Mouse (Mus musculus): Measurements from ENCODE around the gene Mfsd5. TPM values are rescaled to one million over a fixed set of nuclear protein-coding genes. Genes with fewer than 3 reads are reported as not detected.

The Mfsd5 gene
- total and polyA plus RNA-seq, 3 experiments = 56.3 to 115 (median 83.6) TPM

DNA sequence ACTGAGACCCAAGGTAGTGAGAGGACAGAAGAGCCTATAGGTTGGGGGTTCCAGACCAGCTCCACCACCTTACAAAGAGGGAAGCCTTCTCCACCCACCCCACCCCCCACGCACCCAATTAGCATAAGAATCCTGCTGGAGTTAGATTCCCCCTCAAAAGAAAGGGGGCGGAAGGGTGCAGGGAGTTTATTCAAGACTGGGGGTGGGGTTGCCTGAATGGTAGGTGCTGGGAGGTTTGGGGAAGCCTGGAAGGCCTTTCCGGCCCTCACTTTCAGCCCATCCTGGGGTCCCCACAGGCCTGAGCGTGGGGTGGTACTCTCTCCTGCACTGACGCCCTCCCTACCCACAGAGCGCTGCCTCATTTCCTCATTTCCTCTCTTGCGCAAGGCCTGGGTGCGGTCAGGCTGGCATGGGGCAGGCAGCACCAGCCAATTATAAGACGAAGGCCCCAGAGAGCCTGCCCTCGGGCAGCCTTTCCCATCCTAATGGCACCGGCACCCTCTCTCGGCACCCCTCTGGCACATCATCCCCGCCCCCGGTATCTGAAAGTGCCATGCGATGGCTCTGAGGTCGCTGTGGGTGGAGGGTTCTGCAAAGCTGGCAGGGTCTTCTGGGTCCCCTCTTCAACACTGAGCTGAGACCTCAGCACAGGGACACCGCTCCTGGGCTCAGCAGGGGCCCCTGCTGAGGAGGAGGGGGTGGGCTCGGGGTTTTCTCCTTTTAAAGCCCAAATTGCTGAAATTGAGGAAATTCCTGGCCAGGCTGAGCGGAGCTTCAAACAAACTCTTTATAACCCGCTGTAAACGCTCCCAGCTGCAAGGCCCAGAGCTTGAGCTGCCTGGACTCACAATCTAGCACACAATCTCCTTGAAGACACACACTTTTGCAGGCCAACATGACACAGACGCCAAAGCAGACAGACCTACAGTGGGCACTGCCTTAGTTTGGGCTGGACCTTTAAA lies 35.7 kb upstream of the Mfsd5 start (continued):
- TF ChIP-seq MEF2A (IDR thresholded peaks at IDR 0.05; ENCODE audit: extremely low read depth, insufficient replicate concordance, low read depth, low read length, poor library complexity, severe bottlenecking) (no peak), KAT2A (conservative IDR thresholded peaks at IDR 0.05; ENCODE audit: low read depth, low read length) (no peak), HCFC1 (IDR thresholded peaks at IDR 0.05; ENCODE audit: low read depth, low read length) (no peak), TCF12 (IDR thresholded peaks at IDR 0.05; ENCODE audit: low read depth, low read length) (0 out of 2 replicates have a peak, but pooled peaks have one; percentile 1), SMC3 (IDR thresholded peaks at IDR 0.05; ENCODE audit: low read depth, low read length) (no peak), ELF1 (IDR thresholded peaks at IDR 0.05; ENCODE audit: low read depth, low read length) (0 out of 2 replicates have a peak, but pooled peaks have one; percentile 31), TBP (IDR thresholded peaks at IDR 0.05; ENCODE audit: low read depth, low read length) (no peak), MAFK (IDR thresholded peaks at IDR 0.05; ENCODE audit: borderline replicate concordance, low read depth, low read length) (no peak), POLR2AphosphoS5 (IDR thresholded peaks at IDR 0.05; ENCODE audit: borderline replicate concordance, low read depth, low read length) (no peak), BHLHE40 (IDR thresholded peaks at IDR 0.05; ENCODE audit: borderline replicate concordance, low read depth, low read length) (no peak), USF1 (IDR thresholded peaks at IDR 0.05; ENCODE audit: low read depth, low read length) (no peak), ZMIZ1 (IDR thresholded peaks at IDR 0.05; ENCODE audit: low read depth, low read length) (no peak)

DNA sequence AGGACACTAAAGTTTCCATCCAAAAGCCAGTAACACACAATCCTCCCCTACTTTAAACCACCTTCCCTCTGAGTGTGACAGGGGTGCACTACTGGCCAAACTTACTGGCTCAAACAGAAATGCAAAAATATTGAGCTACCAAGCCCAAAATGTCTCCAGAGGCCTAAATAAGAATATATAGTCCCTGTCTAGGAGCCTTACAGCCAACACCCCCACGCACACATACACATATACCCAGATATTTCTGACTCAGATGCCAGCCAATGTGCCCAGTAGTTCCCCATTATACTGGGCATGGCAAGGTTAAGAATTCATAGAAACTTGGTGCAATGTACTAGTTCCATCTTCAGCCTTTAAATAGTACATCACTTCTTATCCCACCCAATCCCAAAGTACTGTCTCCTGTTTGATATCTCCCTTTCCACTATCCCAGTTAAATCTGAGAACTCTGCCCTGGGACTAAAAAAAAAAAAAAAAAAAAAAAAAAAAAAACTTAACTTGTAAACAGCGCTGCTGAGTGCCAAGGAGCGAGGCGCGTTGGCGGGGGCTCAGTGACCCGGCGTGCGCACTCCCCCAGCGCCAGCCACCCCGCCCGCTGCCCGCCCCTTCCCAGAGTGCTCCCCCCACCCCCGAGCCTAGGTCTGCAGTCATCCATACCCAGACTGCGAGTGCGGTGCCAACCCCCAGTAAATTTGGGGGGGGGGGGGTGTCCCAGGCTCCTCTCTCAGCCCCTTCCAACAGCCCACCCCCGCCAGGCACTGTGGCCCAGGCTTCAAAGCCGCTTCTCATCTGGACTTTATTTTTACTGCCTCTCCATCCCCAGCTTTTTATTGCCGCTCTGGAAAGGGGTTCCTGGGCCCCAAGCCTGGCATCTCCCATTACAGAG lies 34.7 kb upstream of the Mfsd5 start:
- DNase-seq (ENCODE audit: low read depth, low spot score) = no peak
- peaks cover 12 to 19% of the 10 kb centered on the region in 2 experiments; a peak in 3 of 4 replicates for H3K27me3 ChIP-seq (ENCODE audit: control insufficient read depth in 1 of 2, insufficient read depth in 2 of 2, low read length in 2 of 2)
- peak overlapping the region in 1 of 2 experiments; percentile 33; a peak in 3 of 4 replicates for H3K4me3 ChIP-seq (ENCODE audit: control insufficient read depth in 1 of 2, insufficient read depth in 1 of 2, low read depth in 2 of 2, low read length in 2 of 2)
- peaks cover 5 to 28% of the 10 kb centered on the region in 2 experiments for H3K4me1 ChIP-seq (ENCODE audit: control insufficient read depth in 1 of 2, insufficient read depth in 2 of 2, low read length in 2 of 2)
- H3K9ac ChIP-seq (ENCODE audit: control insufficient read depth, low read depth, low read length, poor library complexity, severe bottlenecking) = peak overlapping the region; percentile 6; the same call in 1 of the 2 replicates
- no peak overlapping the region for H3K27ac ChIP-seq (ENCODE audit: control insufficient read depth, low read depth, low read length)
- H3K79me2 ChIP-seq (ENCODE audit: control insufficient read depth, insufficient read depth, low read length, poor library complexity) = no peaks in the 10 kb centered on the region; the same call in 1 of the 2 replicates
- H3K36me3 ChIP-seq (ENCODE audit: control insufficient read depth in 1 of 2, insufficient read depth in 2 of 2, low read length in 2 of 2) = peaks cover 0 to 7% of the 10 kb centered on the region in 2 experiments; a peak in 2 of 4 replicates
- no peaks in the 10 kb centered on the region for H3K9me3 ChIP-seq (replicated peaks; ENCODE audit: insufficient read depth, low read length)
- TF ChIP-seq TCF12 (IDR thresholded peaks at IDR 0.05; ENCODE audit: low read depth, low read length) (no peak), ZNF384 (IDR thresholded peaks at IDR 0.05; ENCODE audit: low read depth, low read length) (peak; percentile 89), RAD21 (IDR thresholded peaks at IDR 0.05; ENCODE audit: low read depth, low read length) (no peak), MYC (IDR thresholded peaks at IDR 0.05; ENCODE audit: low read depth, low read length) (no peak), NELFE (IDR thresholded peaks at IDR 0.05; ENCODE audit: low read depth, low read length) (no peak), MAFK (IDR thresholded peaks at IDR 0.05; ENCODE audit: borderline replicate concordance, low read depth, low read length) (no peak), GATA1 (IDR thresholded peaks at IDR 0.05; ENCODE audit: low read depth, low read length) (no peak)

Data from MEL (cell line).